Mouse (Mus musculus): ENCODE measurements around the gene Mmrn1. TPM values are rescaled to one million over a fixed set of nuclear protein-coding genes. Genes with fewer than 3 reads are reported as not detected.

Mmrn1 gene
- polyA plus RNA-seq, 1 experiment from 2014 or later = 5.1 TPM

- Histone ChIP-seq H3K9me3 (no peaks in the 10 kb centered on the region), H3K9ac (no peak overlapping the region), H3K36me3 (no peaks in the 10 kb centered on the region), H3K27ac (no peak overlapping the region), H3K4me1 (peaks cover 18% of the 10 kb centered on the region), H3K4me2 (replicated peaks) (no peak overlapping the region), H3K4me3 (no peak overlapping the region), H3K27me3 (no peaks in the 10 kb centered on the region)
- WGBS = 56% methylated on average over 10 of the region's 10 CpGs
- ATAC-seq (ENCODE audit: low FRiP score, low read depth) = no peak
Measured at GRCm38 (mm10) chr6:60994521-60994920, 69.7 kb downstream of the Mmrn1 start.

GRCm38 (mm10) chr6:60995596-60995995 is 70.8 kb downstream of the Mmrn1 start:
- Histone ChIP-seq H3K4me1 (peaks cover 18% of the 10 kb centered on the region), H3K4me2 (replicated peaks) (0 out of 2 replicates have a peak overlapping the region, but pooled peaks have one; percentile 0), H3K36me3 (no peaks in the 10 kb centered on the region), H3K4me3 (no peak overlapping the region), H3K9me3 (no peaks in the 10 kb centered on the region), H3K9ac (no peak overlapping the region), H3K27me3 (no peaks in the 10 kb centered on the region), H3K27ac (peak overlapping the region; percentile 67; the same call in 1 of the 2 replicates)
- ATAC-seq (ENCODE audit: low FRiP score, low read depth) = peak; percentile 62; the same call in 1 of the 2 replicates
- 30% methylated on average over 6 of the region's 6 CpGs for WGBS

- Histone ChIP-seq H3K36me3 (0 out of 2 replicates have a peak, but pooled peaks cover 3% of the 10 kb centered on the region), H3K4me1 (peaks cover 18% of the 10 kb centered on the region), H3K27me3 (no peaks in the 10 kb centered on the region), H3K4me2 (replicated peaks) (no peak overlapping the region), H3K9ac (no peak overlapping the region), H3K27ac (peak overlapping the region; percentile 67), H3K9me3 (peaks cover 4% of the 10 kb centered on the region), H3K4me3 (no peak overlapping the region)
- WGBS = 23% methylated on average over 1 of the region's 1 CpGs
- ATAC-seq (ENCODE audit: low FRiP score, low read depth) = peak; percentile 85
Measured at GRCm38 (mm10) chr6:60996328-60996727, 71.6 kb downstream of the Mmrn1 start.

DNA sequence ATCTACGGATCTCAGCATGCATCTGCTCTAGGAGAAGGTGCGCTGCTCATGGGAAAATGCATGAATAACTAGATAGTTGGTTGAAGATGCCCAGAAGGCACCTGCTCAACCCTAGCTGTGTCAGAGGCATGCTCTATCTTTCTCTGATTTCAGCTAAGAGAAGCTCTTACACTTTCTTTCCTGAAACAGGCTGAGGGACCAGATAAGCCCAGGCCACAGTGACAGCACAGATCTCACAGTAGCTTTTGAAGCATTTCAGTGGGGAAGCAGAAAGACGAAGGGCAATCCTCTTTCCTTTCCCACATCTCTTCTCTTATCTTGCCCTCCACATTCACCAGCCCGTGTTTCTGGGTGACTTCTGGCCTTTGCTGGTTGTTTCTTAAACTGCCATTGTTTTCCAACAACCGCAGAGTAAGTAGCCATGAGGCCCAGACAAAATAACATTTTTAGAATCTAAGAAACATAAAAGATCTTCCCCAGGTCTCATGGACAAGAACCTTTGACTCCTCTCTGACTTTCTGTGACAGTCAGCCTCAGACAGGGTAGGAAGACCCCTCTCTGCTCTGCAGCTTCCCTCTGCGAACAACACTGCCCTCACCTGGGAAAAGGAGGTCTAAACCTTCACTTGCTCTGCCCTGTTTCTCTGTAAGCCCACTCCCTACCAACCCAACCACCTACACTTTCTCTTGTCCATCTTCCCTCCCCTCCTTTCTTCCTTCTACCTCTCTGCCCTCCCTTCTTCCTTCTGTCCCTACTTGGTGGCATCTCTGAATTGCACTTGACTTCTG is 76.4 kb downstream of the Mmrn1 start:
- WGBS = 81% methylated on average over 6 of the region's 6 CpGs

DNA sequence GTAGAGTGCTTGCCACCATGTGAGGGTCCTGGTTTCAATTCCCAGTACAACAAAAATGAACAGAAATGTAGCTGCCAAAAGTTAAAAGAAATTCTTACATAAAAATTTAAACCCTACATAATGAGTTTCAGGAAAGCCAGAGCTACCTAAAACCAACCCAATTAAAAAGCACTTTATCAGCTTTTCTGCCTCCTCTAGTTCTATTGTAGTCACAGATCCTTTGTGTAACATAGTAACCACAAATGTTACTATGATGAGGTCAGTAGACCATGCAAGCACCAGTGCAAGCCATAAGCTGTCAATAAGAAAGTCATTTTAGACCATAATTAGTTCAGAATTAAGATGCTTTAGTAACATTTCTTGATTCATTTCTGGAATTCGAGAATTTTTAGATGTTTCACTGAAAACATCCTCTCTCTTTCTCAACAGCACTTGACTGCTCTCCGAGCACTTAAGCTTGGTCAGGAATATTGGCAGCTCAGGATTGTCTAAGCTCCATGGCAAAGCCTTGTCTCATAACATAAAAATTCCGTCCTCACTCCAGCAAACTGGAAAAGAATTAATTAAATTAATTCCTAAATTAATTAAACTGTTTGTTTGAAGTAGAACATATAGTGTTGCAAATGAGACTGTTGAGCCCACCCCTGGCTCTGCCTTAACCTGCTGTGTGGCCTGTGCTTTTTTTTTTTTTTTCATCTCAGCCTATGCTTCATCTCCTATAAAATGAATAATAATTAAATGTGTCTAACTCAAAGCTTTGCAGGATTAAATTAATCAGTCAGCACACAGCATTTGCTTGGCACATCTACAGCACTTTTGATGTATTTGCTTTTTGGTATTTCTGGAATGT is 79.4 kb downstream of the Mmrn1 start:
- WGBS = 49% methylated on average over 3 of the region's 3 CpGs
- no peaks in the 10 kb centered on the region; the same call in 1 of the 2 replicates for H3K4me1 ChIP-seq
- peak; percentile 75; the same call in 1 of the 2 replicates for ATAC-seq (ENCODE audit: low FRiP score, low read depth)
- H3K36me3 ChIP-seq = 0 out of 2 replicates have a peak, but pooled peaks cover 3% of the 10 kb centered on the region
- no peaks in the 10 kb centered on the region for H3K27me3 ChIP-seq
- no peak overlapping the region for H3K9ac ChIP-seq
- H3K27ac ChIP-seq = no peak overlapping the region
- no peak overlapping the region for H3K4me3 ChIP-seq
- H3K4me2 ChIP-seq (replicated peaks) = no peak overlapping the region
- H3K9me3 ChIP-seq = peaks cover 12% of the 10 kb centered on the region

More for the DNA sequence above, 76.4 kb downstream of the Mmrn1 start:
- Histone ChIP-seq H3K4me3 (no peak overlapping the region), H3K9me3 (peaks cover 12% of the 10 kb centered on the region), H3K27ac (no peak overlapping the region), H3K4me2 (replicated peaks) (no peak overlapping the region), H3K9ac (no peak overlapping the region), H3K27me3 (no peaks in the 10 kb centered on the region), H3K36me3 (0 out of 2 replicates have a peak, but pooled peaks cover 3% of the 10 kb centered on the region), H3K4me1 (peaks cover 5% of the 10 kb centered on the region)
- no peak for ATAC-seq (ENCODE audit: low FRiP score, low read depth)

GRCm38 (mm10) chr6:61013780-61014179 is 89.0 kb downstream of the Mmrn1 start:
- 16% methylated on average over 5 of the region's 5 CpGs for WGBS

GRCm38 (mm10) chr6:61019689-61020088 is 94.9 kb downstream of the Mmrn1 start:
- Histone ChIP-seq H3K4me3 (no peak overlapping the region), H3K27ac (no peak overlapping the region), H3K27me3 (no peaks in the 10 kb centered on the region), H3K4me2 (replicated peaks) (no peak overlapping the region), H3K4me1 (no peaks in the 10 kb centered on the region), H3K9me3 (no peaks in the 10 kb centered on the region), H3K9ac (no peak overlapping the region), H3K36me3 (no peaks in the 10 kb centered on the region)
- no peak for ATAC-seq (ENCODE audit: low FRiP score, low read depth)
- 80% methylated on average over 1 of the region's 1 CpGs for WGBS

More at GRCm38 (mm10) chr6:61013780-61014179, 89.0 kb downstream of the Mmrn1 start:
- no peak overlapping the region for H3K4me2 ChIP-seq (replicated peaks)
- H3K4me3 ChIP-seq = no peak overlapping the region
- H3K4me1 ChIP-seq = 0 out of 2 replicates have a peak, but pooled peaks cover 8% of the 10 kb centered on the region
- H3K9ac ChIP-seq = no peak overlapping the region
- ATAC-seq (ENCODE audit: low FRiP score, low read depth) = peak; percentile 44
- no peak overlapping the region for H3K27ac ChIP-seq
- H3K36me3 ChIP-seq = no peaks in the 10 kb centered on the region
- H3K9me3 ChIP-seq = no peaks in the 10 kb centered on the region
- H3K27me3 ChIP-seq = no peaks in the 10 kb centered on the region

GRCm38 (mm10) chr6:61020995-61021394 is 96.2 kb downstream of the Mmrn1 start:
- no peak overlapping the region for H3K27ac ChIP-seq
- no peak overlapping the region for H3K4me2 ChIP-seq (replicated peaks)
- no peak overlapping the region for H3K4me3 ChIP-seq
- no peaks in the 10 kb centered on the region for H3K9me3 ChIP-seq
- H3K9ac ChIP-seq = no peak overlapping the region
- H3K27me3 ChIP-seq = no peaks in the 10 kb centered on the region
- no peak for ATAC-seq (ENCODE audit: low FRiP score, low read depth)
- WGBS = 43% methylated on average over 1 of the region's 1 CpGs
- H3K4me1 ChIP-seq = no peaks in the 10 kb centered on the region
- H3K36me3 ChIP-seq = no peaks in the 10 kb centered on the region

- no peak overlapping the region for H3K9ac ChIP-seq
- H3K4me1 ChIP-seq = no peaks in the 10 kb centered on the region
Measured at GRCm38 (mm10) chr6:61033251-61033650, 108.5 kb downstream of the Mmrn1 start.

More at GRCm38 (mm10) chr6:61033251-61033650, 108.5 kb downstream of the Mmrn1 start:
- ATAC-seq (ENCODE audit: low FRiP score, low read depth) = no peak
- no peaks in the 10 kb centered on the region for H3K36me3 ChIP-seq
- H3K9me3 ChIP-seq = no peaks in the 10 kb centered on the region
- H3K4me2 ChIP-seq (replicated peaks) = no peak overlapping the region
- H3K27me3 ChIP-seq = no peaks in the 10 kb centered on the region
- WGBS = 79% methylated on average over 1 of the region's 1 CpGs
- H3K4me3 ChIP-seq = no peak overlapping the region
- no peak overlapping the region for H3K27ac ChIP-seq

Other genes with a start within 250 kb of the Mmrn1 start
- 16.9 and 18.5 TPM in 2 replicates for gene Snca, start 95.1 kb upstream of the Mmrn1 start, polyA plus RNA-seq (2015; fragmentation: Nextera tagmentation; extraction: Ambion mirVana)

Data from limb, embryonic 13.5 days (tissue).